Mouse (Mus musculus): ENCODE data around the gene R3hdm1.
A peak's percentile ranks its signal among the peaks of the same experiment; 100 is the strongest.
"Not testable (repeated sequence)": the region's sequence is repeated elsewhere in the genome, so short reads cannot be mapped to it uniquely, and the experiment has no call there.

The R3hdm1 gene

GRCm38 (mm10) chr1:128141039-128141438 is 37.9 kb downstream of the R3hdm1 start:
- no peak for DNase-seq

- DNase-seq: no peak
These were observed 38.6 kb downstream of the R3hdm1 start for GRCm38 (mm10) chr1:128141737-128142136.

- no peak for DNase-seq
These were observed 63.9 kb downstream of the R3hdm1 start for GRCm38 (mm10) chr1:128166956-128167355.

GRCm38 (mm10) chr1:128170104-128170503 is 67.0 kb downstream of the R3hdm1 start:
- DNase-seq: no peak

GRCm38 (mm10) chr1:128191426-128191825 is 88.3 kb downstream of the R3hdm1 start:
- no peak for DNase-seq

- DNase-seq: no peak
These were observed 89.3 kb downstream of the R3hdm1 start for GRCm38 (mm10) chr1:128192369-128192768.

- DNase-seq: peak in 1 of 2 experiments; percentile 8
These were observed 90.9 kb downstream of the R3hdm1 start for GRCm38 (mm10) chr1:128194011-128194410.

GRCm38 (mm10) chr1:128197353-128197752 is 94.3 kb downstream of the R3hdm1 start:
- DNase-seq: no peak

GRCm38 (mm10) chr1:128213261-128213660 is 110.2 kb downstream of the R3hdm1 start:
- DNase-seq: no peak

GRCm38 (mm10) chr1:128221886-128222285 is 118.8 kb downstream of the R3hdm1 start:
- DNase-seq: no peak

GRCm38 (mm10) chr1:128223304-128223703 is 120.2 kb downstream of the R3hdm1 start:
- no peak for DNase-seq

GRCm38 (mm10) chr1:128235181-128235580 is 132.1 kb downstream of the R3hdm1 start:
- DNase-seq: no peak

- no peak for DNase-seq
These were observed 140.5 kb downstream of the R3hdm1 start, which contains the start of gene Ubxn4 for GRCm38 (mm10) chr1:128243627-128243995. Gene Ubxn4 (plus strand): TSS chr1:128243964.

GRCm38 (mm10) chr1:128243996-128244726 is 141.1 kb downstream of the R3hdm1 start:
- peak; percentile 97 to 98 for DNase-seq

- DNase-seq: peak in 1 of 2 experiments; percentile 25
These were observed 141.7 kb downstream of the R3hdm1 start for GRCm38 (mm10) chr1:128244727-128245355.

GRCm38 (mm10) chr1:128267061-128267460 is 164.0 kb downstream of the R3hdm1 start:
- not testable (repeated sequence) for DNase-seq

- DNase-seq: no peak
These were observed 167.6 kb downstream of the R3hdm1 start for GRCm38 (mm10) chr1:128270731-128271130.

GRCm38 (mm10) chr1:128275908-128276307 is 172.8 kb downstream of the R3hdm1 start:
- DNase-seq: no peak

GRCm38 (mm10) chr1:128278563-128278962 is 175.5 kb downstream of the R3hdm1 start:
- no peak for DNase-seq

GRCm38 (mm10) chr1:128281753-128282152 is 178.7 kb downstream of the R3hdm1 start:
- DNase-seq: no peak

- no peak for DNase-seq
These were observed 179.8 kb downstream of the R3hdm1 start for GRCm38 (mm10) chr1:128282924-128283323.

GRCm38 (mm10) chr1:128284157-128284690 is 181.1 kb downstream of the R3hdm1 start:
- no peak for DNase-seq

GRCm38 (mm10) chr1:128285136-128285535 is 182.0 kb downstream of the R3hdm1 start:
- DNase-seq: no peak

All from lung, adult 18-20 months (tissue).